Mouse (Mus musculus): Measurements from ENCODE around the gene Ntn1.

Gene Ntn1

DNA sequence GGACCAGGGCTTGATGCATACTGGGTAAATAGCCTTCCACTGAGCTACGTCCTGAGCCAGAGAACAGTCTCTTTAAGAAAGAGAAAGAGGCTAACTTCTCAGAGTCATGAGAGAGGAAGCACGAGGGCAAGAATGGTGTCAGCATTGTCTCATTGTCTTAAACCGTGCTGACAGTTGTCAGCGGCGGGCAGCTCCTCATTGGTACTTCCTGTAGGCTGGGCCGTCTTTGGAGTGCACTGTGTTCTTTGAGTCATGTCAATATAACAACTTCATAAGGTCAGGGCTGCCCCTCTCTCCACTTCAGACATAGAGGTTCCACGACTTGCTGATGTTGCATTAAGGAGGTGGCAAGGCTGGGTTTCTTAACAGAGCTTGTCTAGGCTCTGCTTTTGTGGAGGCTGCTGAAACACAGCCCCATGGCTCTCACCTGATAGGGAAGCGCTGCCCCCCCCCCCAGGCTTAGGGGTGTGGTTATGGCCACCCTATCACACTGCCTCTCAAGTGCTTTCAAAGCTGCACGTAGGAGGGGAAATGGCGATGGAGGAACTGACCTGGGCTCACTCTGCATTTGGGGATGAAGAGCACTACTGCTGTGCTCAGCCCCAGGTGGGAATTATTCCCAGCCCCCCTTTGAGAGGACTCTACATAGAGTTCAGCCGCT, 6.8 kb upstream of the Ntn1 start:
- DNase-seq (ENCODE audit: low spot score in 2 of 2) = no peak

DNA sequence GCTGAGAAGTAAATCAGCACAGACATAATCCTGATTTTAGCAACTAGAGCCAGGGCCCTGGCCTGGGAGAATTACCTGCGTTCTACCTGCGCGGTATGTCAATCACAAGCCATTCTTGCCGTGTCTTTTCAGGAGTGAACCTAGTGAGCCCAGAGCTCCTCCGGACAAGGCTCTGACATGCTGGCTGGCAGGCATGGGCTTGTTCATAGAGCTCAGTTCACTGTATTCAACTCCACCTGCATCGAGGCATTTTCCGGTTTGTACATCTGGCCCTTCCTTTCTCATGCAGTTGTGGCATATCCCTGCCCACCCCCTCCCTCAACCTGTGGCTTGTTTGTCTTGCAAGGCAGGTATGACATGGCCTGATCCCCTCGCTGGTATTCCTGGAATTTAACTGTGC, 5.0 kb upstream of the Ntn1 start:
- DNase-seq (ENCODE audit: low spot score in 2 of 2) = no peak

DNA sequence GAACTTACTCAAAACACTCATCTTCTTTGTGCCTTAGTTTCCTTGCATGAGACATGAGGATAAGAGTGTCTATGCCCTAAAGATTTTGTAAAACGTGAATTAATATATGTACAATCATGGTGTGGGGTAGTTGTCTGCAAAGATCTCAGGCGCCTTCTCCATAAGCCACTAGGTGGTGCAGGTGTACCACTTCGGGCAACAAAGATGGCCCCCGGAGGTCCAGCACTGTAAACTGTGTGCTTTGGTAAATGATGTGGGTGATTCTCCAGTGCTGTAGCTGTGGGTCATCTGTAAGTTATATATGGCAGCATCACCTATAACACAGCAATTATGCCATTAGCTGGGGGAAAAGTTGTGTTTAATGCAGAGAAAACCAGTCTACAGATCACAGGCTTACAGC, 3.6 kb upstream of the Ntn1 start:
- peak; percentile 22 to 68 for DNase-seq (ENCODE audit: low spot score in 2 of 2)

DNA sequence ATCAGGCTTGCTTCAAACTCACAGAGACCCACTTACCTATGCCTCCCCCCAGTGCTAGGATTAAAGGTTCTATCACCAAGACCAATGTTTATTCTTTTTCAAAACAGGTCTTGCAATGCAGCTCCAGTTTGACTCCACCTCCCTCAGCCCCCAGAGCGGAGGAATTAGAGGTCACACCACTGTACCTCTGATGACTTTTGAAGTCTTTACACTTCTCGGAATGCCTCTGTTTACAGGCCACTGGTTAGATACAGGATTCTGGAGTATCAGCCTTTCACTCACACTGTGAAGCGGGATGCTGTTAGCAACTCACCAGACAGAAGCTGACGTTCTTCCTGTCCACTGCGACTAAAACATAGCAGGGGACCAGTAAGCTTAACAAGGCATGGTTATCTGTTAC, 805 bp upstream of the Ntn1 start:
- no peak for DNase-seq (ENCODE audit: low spot score in 2 of 2)

DNA sequence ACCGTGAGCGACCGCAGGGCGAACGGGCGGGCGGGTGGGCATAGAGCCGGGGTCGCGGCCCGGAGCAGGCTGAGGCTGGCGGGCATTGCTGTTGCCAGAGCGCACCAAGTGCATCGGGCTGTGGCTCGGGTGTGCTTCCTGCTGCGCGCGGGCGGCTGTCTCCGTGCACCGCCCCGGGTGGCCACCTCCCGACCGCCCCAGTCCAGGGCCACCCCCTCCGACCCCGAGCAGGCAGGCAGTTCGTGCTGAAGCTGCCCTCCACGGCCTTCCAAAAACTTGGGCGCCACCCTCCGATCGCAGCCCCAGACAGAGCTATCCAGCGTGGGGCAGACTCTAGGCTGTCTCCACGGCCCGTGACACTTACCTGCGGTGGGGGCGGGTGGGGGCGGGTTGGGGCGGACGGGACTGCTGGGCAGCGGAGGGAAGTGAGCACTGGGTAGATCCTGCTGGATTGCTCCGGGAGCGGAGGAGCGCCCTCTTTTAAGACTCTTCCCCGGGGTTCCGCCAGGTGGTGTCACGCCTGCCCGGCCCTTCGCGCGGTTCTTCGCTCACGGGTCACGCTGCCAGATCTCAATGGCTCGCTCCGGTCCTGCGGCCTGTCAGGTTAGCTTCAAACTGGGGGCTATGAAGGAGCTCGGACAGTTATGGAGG, 477 bp downstream of the Ntn1 start:
- peak in 1 of 2 experiments; percentile 40 for DNase-seq (ENCODE audit: low spot score in 2 of 2)

DNA sequence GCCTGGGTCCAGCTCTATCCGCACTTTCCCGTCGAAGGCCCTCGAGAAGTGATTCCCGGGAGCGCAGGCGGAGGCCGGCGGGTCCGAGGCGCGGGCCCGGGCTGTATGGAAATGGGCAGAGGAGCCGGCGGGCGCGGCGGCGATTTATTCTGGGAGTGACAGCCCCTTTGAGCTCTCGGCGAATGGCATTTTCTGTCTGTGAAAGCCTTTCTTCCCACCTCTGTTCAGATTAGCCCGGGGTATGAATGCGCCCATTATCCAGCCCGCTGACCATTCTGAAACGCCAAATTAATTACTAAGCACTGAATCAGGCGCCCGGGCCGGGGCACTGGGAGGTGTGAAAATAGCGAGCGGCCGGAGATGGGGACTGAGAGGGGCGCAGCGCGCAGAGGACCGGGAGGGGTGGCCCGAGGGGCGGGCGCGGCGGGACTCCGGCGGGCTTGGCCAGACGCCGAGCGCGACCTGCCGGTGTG, 1.0 kb downstream of the Ntn1 start:
- no peak for DNase-seq (ENCODE audit: low spot score in 2 of 2)

DNA sequence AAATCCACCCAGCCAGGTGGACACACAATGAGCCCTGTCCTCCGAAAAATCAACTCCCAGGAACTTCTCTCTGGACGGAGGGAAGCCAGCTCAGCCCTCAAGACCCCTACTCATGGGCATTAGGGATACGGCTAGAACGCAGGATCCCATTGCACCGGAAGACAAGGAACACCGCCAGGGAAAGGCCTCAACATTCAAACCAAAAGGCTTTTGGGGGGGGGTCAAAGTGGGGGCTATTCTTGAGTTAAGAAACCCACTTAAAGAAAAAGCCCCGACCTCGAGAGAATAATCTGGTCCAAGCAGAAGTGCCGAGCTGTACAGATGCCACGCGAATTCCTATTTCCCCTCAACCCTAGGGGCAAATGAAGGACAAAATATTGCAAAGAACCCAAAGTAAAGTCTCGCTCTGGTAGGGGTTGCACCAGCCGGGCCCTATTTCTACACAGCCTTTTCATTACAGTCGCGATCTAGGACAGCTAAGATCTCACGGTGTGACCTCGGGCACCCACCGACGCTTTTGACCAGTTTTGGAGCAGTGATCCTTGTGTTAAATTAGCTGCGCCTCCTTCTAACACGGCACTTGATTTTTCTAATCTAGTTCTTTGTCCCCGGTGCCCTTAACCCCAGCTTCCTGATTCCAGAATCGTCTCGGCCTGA, 1.6 kb downstream of the Ntn1 start:
- no peak for DNase-seq (ENCODE audit: low spot score in 2 of 2)

DNA sequence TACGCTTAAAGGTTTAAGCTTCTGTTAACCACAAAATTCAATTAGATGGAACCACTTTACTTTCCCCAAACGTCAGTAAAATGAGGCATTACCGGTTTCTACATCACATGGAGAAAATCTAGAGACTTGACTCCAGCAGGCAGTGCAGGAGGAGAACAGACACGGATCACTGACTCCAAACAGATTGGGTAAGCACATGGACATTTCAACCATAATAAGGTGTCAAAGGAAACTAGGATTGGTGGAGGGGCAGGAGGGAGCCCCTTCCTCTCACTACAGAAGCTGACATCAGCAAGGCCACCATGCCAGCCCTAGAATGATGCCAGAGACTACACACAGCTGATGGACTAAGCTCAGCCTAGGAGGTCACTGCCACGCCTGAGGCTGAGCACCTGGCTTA, 5.1 kb downstream of the Ntn1 start:
- DNase-seq (ENCODE audit: low spot score in 2 of 2) = no peak

DNA sequence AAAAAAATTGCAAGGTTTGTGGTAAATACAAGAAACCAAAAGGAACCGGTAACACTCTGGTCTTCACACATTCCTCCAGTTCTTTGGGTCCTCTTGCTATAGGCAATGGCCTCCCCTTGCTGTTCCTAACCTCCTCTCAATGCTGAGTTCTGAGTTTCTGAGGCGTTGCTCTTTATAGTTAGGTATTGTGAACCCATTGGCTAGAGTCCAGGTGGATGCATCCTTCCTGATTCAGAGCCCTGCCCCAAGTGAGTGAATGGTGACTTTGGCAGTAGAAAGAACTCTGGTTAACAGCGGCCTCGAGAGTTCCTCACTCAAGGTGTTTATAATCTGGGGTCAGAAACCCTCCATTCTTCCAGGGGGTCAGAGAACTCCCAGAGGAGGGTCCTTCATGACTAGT, 5.9 kb downstream of the Ntn1 start:
- no peak for DNase-seq (ENCODE audit: low spot score in 2 of 2)

DNA sequence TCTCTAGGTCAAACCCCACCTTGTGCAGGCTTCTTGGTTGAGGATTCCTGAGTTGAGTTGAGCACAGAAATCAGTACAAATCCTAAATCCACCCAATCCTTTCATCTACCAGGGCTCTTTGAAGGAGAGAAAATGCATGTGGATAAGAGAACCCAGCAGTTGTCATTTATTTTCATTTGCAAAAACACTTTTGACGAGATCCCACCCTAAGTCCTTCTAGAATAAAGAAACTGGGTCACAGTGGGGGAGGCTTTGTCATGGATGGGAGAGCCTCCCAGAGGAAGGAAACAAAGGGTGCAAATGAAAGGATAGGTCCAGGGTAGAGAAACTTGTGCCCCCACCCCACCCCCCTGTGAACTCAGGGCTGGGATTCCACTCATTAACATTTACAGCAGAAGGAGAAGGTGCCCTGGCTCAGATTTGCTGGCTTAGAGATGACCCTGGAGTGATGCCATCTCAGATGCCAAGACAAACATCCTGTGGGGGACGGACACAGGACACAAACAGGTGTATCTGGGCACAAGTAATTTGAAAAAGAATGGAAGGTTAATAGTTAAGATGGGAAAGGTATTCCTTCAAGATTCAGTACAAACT, 6.6 kb downstream of the Ntn1 start:
- no peak for DNase-seq (ENCODE audit: low spot score in 2 of 2)

DNA sequence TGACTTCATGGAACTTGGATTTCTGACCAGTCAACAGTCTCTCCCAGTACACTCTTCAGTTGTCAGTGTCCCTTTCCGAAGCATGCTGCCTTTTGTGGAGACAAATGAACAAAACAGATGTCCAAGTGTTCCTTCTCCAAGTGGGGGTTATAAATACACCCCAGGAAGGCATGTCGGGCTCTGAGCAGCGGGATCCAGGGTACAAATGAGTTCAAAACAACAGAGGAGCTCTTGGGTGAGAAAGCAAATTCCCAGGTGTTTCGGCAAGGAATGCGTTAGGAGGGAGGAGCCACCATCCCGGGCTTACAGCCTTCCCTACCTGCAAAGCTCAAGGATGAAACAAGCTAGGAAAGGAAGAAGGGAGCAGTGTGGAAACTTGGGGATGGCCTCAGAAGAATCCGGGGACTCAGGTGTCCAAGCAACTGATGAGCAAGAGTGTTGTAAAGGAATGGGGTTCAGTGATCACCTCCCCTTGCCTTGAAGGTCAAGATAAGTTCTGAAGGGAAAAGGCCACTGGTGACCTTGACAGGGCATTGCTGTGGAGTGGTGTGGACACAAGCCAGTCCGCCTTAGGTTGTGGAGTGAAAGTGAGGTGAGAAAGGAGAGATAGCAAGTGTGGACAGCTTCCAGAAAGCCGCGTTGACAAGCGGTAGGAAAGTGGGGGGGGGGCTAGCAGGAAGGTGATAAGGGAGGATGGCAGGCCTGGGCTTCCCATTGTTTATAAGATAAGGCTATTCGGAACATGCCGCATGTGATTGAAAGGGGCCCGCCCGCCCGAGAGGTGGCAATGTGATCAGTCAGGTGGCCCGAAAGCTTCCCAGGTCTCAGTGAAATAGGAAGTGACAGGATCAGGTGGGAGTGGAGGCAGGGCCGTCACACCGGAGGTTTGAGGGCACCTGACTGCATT, 10.0 kb downstream of the Ntn1 start:
- DNase-seq (ENCODE audit: low spot score in 2 of 2) = no peak

DNA sequence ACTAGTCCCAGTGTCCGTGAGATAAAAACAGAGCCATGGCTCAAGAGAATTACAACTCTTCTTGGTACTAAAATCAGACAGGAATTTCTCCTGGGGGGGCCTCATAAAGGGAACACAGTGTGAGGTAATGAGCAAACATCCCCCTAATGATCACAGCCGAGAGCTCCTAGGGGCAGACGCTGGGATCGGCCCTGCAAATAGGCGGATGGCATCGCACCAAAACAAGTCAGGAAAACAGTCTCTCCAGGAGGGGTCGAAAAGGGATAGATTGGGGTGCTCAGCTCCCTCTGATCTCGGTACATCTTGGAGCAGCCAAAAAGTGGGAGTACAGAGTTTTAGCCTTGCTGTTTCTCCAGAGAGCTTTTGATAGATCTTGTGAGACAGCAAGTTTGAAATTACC, 11.0 kb downstream of the Ntn1 start:
- no peak for DNase-seq (ENCODE audit: low spot score in 2 of 2)

DNA sequence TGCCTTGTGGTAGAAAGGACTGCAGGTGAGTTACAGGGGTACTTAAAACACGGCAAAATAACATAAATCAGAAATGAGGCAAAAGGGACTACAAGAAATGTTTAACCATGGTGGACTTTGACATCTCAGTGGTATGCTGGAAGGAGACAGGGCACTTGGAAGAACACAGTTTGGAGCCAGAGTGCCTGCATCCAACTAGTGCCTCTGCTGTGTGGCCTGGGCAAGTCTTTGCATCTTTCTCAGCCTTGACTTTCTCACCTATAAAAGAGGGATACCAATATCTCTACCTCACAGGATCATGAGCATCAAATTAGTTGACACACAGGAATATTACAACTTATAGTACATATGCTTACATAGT, 12.0 kb downstream of the Ntn1 start:
- DNase-seq (ENCODE audit: low spot score in 2 of 2) = no peak

DNA sequence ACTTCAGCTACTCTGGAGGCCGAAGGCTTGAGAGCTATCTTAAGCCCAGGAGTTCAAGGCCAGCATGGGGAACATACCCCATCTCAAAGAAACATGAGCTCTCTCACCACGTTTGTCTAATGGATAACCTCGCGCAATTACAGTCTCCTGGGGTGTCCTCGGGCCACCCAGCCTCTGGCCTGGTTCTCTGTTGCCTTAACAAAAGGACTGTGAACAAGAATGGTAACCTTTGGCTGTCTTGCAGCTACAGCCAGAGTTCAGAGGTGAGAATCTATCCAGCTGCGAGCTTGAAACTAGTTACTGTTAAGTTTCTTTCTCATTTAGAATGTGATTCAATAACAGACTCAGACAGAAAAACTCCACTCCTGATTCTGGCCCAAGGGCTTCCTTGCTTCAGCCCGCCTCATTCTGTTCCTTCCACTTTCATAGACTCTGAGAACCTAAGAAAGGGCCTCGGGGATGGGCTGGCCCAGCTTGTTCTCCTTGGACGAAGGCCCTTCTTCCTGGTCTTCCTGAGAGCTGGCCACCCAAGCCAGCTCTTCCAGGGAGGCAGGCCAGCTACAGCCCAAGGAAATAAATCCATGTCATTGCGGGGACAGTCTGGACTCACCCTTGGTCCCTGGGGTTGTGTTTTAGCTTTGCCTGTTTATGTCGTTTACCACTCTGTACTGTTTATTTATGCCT, 12.5 kb downstream of the Ntn1 start:
- no peak for DNase-seq (ENCODE audit: low spot score in 2 of 2)

DNA sequence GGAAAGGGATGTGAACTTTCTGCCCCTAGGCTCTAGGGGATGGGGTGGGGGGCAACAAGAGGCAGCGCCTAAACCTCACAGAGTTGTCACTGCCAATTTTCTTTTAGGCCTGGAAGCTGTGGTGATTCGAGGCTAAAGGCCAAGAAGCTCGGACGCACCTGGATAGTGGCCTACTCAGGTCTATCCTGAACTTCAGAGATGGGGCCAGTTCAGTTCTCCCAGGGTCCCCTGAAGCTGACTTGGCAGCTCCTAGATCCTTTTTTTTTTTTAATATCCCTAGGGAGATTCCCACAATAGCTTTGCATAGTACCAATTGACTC, 13.2 kb downstream of the Ntn1 start:
- no peak for DNase-seq (ENCODE audit: low spot score in 2 of 2)

DNA sequence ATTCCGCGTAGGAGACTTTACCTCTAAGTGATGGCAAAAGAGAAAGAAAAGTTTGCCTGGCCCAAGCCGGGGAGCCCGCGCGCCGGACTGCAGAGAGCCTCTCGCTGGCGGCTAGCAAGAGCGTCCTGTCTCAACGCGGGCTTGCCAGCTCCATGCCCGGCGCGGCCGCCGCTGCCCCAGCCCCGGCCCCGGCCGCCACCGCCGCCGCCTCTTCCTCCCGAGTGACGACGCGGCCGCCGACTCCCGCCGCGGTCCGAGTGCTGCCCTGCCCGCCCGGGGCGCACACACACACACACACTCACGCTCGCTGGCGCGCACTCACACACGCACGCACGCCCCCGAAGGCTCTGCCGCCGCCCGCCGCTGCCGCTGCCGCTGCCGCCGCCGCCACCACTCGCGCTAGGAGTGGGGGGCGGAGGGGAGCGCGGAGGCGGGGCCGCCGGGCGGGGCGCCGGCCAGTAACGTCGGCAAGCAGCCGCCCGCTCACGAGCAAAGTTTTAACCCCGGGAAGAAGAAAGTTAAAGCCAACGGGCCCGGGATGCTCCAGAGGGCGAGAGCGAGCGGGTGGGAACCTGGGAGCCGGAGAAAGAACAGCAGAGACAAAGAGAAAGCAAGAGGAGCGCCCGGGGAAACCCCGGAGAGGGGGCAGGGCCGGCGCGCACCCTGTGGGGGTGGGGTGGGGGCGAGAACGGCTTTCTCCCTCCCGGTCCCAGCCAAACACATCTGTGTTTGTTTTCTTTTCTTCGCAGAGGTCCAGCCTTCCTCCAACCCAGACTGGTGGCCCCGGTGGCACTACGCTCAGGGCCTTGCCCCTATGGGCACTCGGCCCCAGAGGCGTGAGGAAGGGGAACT, 13.8 kb downstream of the Ntn1 start:
- peak; percentile 32 to 52 for DNase-seq (ENCODE audit: low spot score in 2 of 2)

DNA sequence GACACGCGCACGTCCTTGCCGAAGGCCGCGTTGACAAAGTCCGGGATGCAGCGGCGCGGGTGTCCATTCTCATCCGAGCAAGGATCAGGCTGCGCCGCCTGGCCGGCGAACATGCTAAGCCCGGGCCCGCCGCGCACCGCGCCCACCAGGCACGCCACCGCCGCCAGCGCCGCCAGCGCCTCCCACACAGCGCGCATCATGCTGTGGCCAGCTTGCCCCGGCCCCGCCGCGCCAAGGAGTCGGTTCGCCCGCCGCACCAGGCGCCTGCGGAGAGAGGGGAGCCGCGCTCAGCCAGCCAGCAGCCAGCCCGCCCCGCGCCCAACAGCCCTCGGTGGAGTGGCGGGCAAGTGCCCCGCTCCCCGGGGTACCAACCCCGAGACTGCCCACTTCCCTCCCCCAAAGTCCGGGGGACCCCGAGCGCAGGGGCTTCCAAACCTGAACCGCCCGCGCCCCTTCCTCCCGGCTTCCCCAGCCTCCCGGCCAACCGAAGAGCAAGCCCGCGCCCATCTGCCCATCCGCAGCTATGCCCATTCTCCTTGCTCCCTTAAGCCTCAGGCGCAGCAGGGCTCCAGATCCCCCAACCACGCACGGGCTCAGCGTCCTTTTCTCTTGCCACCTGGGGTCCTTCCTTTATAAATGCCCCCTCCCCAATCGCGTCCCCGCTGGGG, 14.6 kb downstream of the Ntn1 start:
- peak; percentile 5 to 26 for DNase-seq (ENCODE audit: low spot score in 2 of 2)

DNA sequence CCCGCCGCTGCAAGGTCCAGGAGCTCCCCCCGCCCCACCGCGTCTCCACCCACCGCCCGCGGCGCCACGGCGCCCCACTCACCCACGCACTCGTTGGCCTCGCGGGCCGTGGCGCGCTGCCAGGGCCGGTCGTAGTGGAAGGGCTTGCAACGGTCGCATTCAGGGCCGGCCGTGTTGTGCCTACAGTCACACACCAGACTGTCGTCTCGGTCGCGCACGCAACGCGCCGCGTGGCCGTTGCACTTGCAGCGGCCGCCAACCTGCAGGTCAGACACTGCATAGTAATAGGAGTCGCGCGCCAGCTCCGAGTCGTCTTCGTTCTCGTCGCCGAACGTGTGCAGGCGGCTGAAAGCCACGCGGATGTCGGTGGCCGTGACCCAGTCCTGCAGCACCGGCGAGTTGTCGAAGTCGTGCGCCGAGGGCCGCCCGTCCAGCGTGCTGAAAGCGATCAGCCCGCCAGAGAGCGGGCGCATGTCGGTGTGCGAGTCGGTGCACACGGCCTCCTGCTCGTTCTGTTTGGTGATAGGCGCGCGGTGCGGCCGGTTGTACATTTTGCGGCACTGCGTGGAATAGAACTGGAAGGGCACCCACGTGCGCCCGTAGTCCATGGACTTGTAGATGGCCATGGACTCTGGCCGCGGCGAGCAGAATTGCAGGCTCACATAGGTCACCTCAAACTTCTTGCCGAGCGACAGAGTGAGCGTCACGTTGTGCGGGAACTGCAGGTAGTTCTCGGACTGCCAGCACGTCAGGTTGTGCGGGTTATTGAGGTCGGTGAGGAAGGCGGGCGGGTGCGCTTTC, 15.4 kb downstream of the Ntn1 start:
- peak in 1 of 2 experiments; percentile 29 for DNase-seq (ENCODE audit: low spot score in 2 of 2)

DNA sequence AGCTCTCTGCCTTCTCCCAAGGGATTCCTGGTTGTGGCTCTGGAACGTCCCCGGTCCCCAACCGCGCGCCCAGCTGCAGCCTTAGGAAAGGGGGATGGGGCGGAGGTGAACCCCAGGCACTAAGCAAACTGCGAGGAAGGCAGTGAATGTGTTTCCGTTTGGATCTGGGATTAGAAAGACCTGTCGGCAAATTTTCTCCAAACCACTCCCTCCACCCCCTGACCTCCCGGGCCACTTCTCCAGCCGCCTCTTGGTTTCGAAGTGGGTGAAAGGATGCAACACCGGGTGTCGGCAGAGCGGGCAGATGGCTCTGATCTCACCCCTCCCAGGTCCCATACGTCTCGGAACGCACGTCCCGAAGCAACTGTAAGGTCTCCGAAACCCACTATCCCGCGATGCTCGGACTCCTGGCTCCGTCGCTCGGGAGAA, 16.0 kb downstream of the Ntn1 start:
- DNase-seq (ENCODE audit: low spot score in 2 of 2) = no peak

Measured in thymus, postnatal 10 days (tissue).